Mouse (Mus musculus) lung, postnatal 0 days (tissue): ENCODE results near the gene F2rl1. TPM values are rescaled to one million over a fixed set of nuclear protein-coding genes. Genes with fewer than 3 reads are reported as not detected.
A peak's percentile ranks its signal among the peaks of the same experiment; 100 is the strongest.

Experiments used
- ATAC-seq: fragments of 200-750 bp; cut with Nextera tagmentation; 2 replicates; pipeline ENCODE4 v1.8.0; 2017; ENCODE audit warnings: moderate library complexity
- DNase-seq: peaks from one replicate; pipeline ENCODE4 v3.0.0-alpha.2; 2016; ENCODE audit warnings: low spot score
- H3K27ac ChIP-seq: fragments of 300-500 bp; sonication (generic); 2 replicates; pipeline ENCODE4 v1.5.1; 2014; ENCODE audit warnings: antibody characterized with exemption, mild to moderate bottlenecking, low read length, mixed read lengths
- H3K27me3 ChIP-seq: fragments of 300-500 bp; sonication (generic); replicated peaks from 2 replicates; pipeline ENCODE4 v1.6.1; 2014; ENCODE audit warnings: low read length, mixed read lengths; ENCODE audit not compliant: insufficient read depth
- H3K36me3 ChIP-seq: fragments of 300-500 bp; sonication (generic); 2 replicates; pipeline ENCODE4 v1.6.1; 2014; ENCODE audit warnings: low read length, mixed read lengths; ENCODE audit not compliant: insufficient read depth
- H3K4me1 ChIP-seq: fragments of 300-500 bp; sonication (generic); 2 replicates; pipeline ENCODE4 v1.6.1; 2014; ENCODE audit warnings: antibody characterized with exemption, low read depth, low read length, mixed read lengths; ENCODE audit not compliant: insufficient read depth
- H3K4me2 ChIP-seq: fragments of 300-500 bp; sonication (generic); replicated peaks from 2 replicates; pipeline ENCODE4 v1.6.1; 2014; ENCODE audit warnings: low read depth, mild to moderate bottlenecking, low read length, moderate library complexity, mixed read lengths
- H3K4me3 ChIP-seq: fragments of 300-500 bp; sonication (generic); 2 replicates; pipeline ENCODE4 v1.5.1; 2014; ENCODE audit warnings: low read depth, low read length
- H3K9ac ChIP-seq: fragments of 300-500 bp; sonication (generic); replicated peaks from 2 replicates; pipeline ENCODE4 v1.6.1; 2014; ENCODE audit warnings: low read depth, mild to moderate bottlenecking
- H3K9me3 ChIP-seq: fragments of 300-500 bp; sonication (generic); 2 replicates; pipeline ENCODE4 v1.6.1; 2016; ENCODE audit warnings: low read length, mixed read lengths
- CTCF ChIP-seq: IDR thresholded peaks from 2 replicates; pipeline ENCODE4 v1.5.1; 2016; ENCODE audit warnings: antibody characterized with exemption, mild to moderate bottlenecking
- EP300 ChIP-seq: IDR thresholded peaks from 2 replicates; pipeline ENCODE4 v1.6.1; 2016; ENCODE audit warnings: antibody characterized with exemption, mild to moderate bottlenecking, control low read depth
- WGBS: fragments of 180-500 bp; shearing (Covaris S2); extraction: QIAGEN DNeasy Blood & Tissue Kit; methylation state at CpG from one replicate; pipeline ENCODE4 v1.1.7; 2014; 5-methylcytosine and 5-hydroxymethylcytosine counted together
- polyA plus RNA-seq: library from polyadenylated mRNA; unstranded; fragments of >200 nt; fragmentation: Nextera tagmentation; extraction: Ambion mirVana; gene quantifications from 2 replicates; pipeline ENCODE4 v1.2.1, GENCODE M21; 2015

Gene F2rl1
- polyA plus RNA-seq, 1 experiment from 2014 or later, result 4.3 TPM

- H3K4me1 ChIP-seq, result no peaks in the 10 kb centered on the region
- no peak for ATAC-seq
- H3K4me3 ChIP-seq, result no peak overlapping the region
- no peak overlapping the region for H3K27ac ChIP-seq
- no peak overlapping the region for H3K9ac ChIP-seq
- H3K9me3 ChIP-seq, result no peaks in the 10 kb centered on the region
- no peaks in the 10 kb centered on the region for H3K36me3 ChIP-seq
- DNase-seq, result no peak
- H3K4me2 ChIP-seq, result no peak overlapping the region
- WGBS, result 91% methylated on average over 5 of the region's 5 CpGs
- no peaks in the 10 kb centered on the region for H3K27me3 ChIP-seq
- TF ChIP-seq EP300 (no peak), CTCF (no peak)
Observed at GRCm38 (mm10) chr13:95510054-95510453, 15.0 kb downstream of the F2rl1 start.

- Histone ChIP-seq H3K27ac (no peak overlapping the region; the same call in 1 of the 2 replicates), H3K27me3 (no peaks in the 10 kb centered on the region), H3K4me2 (no peak overlapping the region), H3K9ac (no peak overlapping the region), H3K4me3 (no peak overlapping the region), H3K4me1 (no peaks in the 10 kb centered on the region), H3K36me3 (no peaks in the 10 kb centered on the region), H3K9me3 (no peaks in the 10 kb centered on the region)
- DNase-seq (no peak), ATAC-seq (peak; percentile 75)
- 50% methylated on average over 8 of the region's 8 CpGs for WGBS
- TF ChIP-seq CTCF, result no peak
- no peak for TF ChIP-seq EP300
Observed at GRCm38 (mm10) chr13:95503279-95503917, 21.6 kb downstream of the F2rl1 start.

- ATAC-seq (no peak), DNase-seq (no peak)
- Histone ChIP-seq H3K36me3 (no peaks in the 10 kb centered on the region), H3K4me2 (no peak overlapping the region), H3K9ac (no peak overlapping the region), H3K4me3 (no peak overlapping the region), H3K9me3 (no peaks in the 10 kb centered on the region), H3K27ac (no peak overlapping the region), H3K4me1 (no peaks in the 10 kb centered on the region), H3K27me3 (no peaks in the 10 kb centered on the region)
- no peak for TF ChIP-seq EP300
- WGBS, result 93% methylated on average over 3 of the region's 3 CpGs
Observed at GRCm38 (mm10) chr13:95496601-95497000, 28.4 kb downstream of the F2rl1 start.

- H3K36me3 ChIP-seq, result no peaks in the 10 kb centered on the region
- no peak for ATAC-seq
- WGBS, result 38% methylated on average over 8 of the region's 8 CpGs
- DNase-seq, result no peak
- no peak overlapping the region for H3K9ac ChIP-seq
- no peaks in the 10 kb centered on the region for H3K27me3 ChIP-seq
- H3K4me2 ChIP-seq, result no peak overlapping the region
- H3K4me3 ChIP-seq, result no peak overlapping the region
- H3K27ac ChIP-seq, result no peak overlapping the region
- no peaks in the 10 kb centered on the region for H3K4me1 ChIP-seq
- TF ChIP-seq CTCF (no peak), EP300 (no peak)
- no peaks in the 10 kb centered on the region for H3K9me3 ChIP-seq
Observed at GRCm38 (mm10) chr13:95494812-95495211, 30.2 kb downstream of the F2rl1 start.

GRCm38 (mm10) chr13:95493296-95493695 lies 31.7 kb downstream of the F2rl1 start:
- H3K9ac ChIP-seq, result no peak overlapping the region
- no peaks in the 10 kb centered on the region for H3K36me3 ChIP-seq
- no peak for ATAC-seq
- DNase-seq, result no peak
- H3K4me3 ChIP-seq, result no peak overlapping the region
- TF ChIP-seq EP300 (no peak), CTCF (no peak)
- 52% methylated on average over 5 of the region's 5 CpGs for WGBS
- no peaks in the 10 kb centered on the region for H3K9me3 ChIP-seq
- no peak overlapping the region for H3K27ac ChIP-seq
- no peaks in the 10 kb centered on the region for H3K4me1 ChIP-seq
- H3K4me2 ChIP-seq, result no peak overlapping the region
- H3K27me3 ChIP-seq, result no peaks in the 10 kb centered on the region

GRCm38 (mm10) chr13:95491327-95491726 lies 33.7 kb downstream of the F2rl1 start:
- 53% methylated on average over 11 of the region's 11 CpGs for WGBS
- H3K9me3 ChIP-seq, result no peaks in the 10 kb centered on the region
- ATAC-seq (no peak), DNase-seq (no peak)
- no peaks in the 10 kb centered on the region for H3K4me1 ChIP-seq
- no peak overlapping the region for H3K4me2 ChIP-seq
- no peak overlapping the region for H3K4me3 ChIP-seq
- TF ChIP-seq CTCF (no peak), EP300 (no peak)
- H3K36me3 ChIP-seq, result no peaks in the 10 kb centered on the region
- H3K9ac ChIP-seq, result no peak overlapping the region
- no peak overlapping the region for H3K27ac ChIP-seq
- no peaks in the 10 kb centered on the region for H3K27me3 ChIP-seq

GRCm38 (mm10) chr13:95484664-95485063 lies 40.4 kb downstream of the F2rl1 start:
- Histone ChIP-seq H3K4me3 (no peak overlapping the region), H3K9me3 (no peaks in the 10 kb centered on the region), H3K4me1 (no peaks in the 10 kb centered on the region), H3K9ac (no peak overlapping the region), H3K4me2 (no peak overlapping the region), H3K27ac (no peak overlapping the region), H3K27me3 (no peaks in the 10 kb centered on the region), H3K36me3 (no peaks in the 10 kb centered on the region)
- ATAC-seq (peak; percentile 87), DNase-seq (peak; percentile 83)
- WGBS, result 21% methylated on average over 5 of the region's 5 CpGs
- TF ChIP-seq EP300 (peak; percentile 81), CTCF (no peak)
